Mouse (Mus musculus): ENCODE measurements around the gene Rln3. TPM values are rescaled to one million over a fixed set of nuclear protein-coding genes. Genes with fewer than 3 reads are reported as not detected.
A peak's percentile ranks its signal among the peaks of the same experiment; 100 is the strongest.

Rln3 gene
- total RNA-seq, 2 experiments from 2014 or later, result not detected

DNA sequence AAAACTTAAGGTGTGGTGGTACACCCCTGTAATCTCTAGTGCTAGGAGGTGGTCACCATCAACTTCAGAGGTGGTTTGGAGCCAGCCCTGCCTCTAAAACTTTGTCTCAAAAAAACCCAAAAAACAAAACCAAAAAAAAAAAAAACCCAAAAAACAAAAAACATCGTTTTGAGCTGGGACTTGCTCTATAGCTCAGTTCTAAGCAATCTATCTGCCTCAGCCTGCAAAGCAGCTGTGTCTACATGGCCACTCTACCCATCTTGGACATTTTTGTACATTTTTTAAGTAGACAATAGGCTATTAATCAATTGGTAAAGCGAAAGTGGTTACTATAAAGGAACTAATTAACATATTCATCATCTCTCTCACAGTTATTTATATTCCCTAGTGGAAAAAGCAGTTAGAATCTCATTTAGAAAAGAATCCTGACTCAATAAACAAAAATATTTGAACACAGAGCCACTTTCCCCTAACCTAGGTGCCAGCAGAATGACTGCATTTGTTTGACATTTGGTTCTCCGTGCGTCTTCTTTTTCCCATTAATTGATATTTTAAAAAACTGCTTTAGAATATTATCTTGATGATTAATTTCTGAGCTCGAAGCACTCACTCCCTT, 20.8 kb upstream of the Rln3 start:
- intact Hi-C loops (cut with DNase I), result no loop called here
- no peak for DNase-seq

DNA sequence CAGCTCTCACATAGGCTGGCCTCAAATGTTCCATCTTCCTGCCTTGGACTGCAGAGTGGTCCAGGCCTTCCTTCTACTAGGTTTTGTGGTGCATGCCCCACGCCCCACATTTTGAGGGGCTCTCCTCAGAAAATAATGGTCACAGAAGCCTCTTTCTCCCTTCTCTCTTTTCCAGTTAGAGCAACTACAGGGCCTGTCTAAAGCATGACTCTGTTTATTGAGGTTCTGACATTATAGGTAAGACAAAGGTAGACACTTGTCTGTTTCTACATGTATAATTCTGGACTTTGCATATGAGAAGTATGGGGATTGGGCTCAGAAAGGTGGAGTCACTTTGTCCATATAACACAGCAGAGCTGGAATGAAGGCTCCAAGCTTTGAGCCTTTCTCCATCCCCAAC, 20.2 kb upstream of the Rln3 start, which contains the start of gene Gm10643:
Gm10643 (minus strand) TSS at position 101 of the 400 bp plus-strand sequence.
- intact Hi-C loops (cut with DNase I), result no loop called here
- no peak for DNase-seq

GRCm38 (mm10) chr8:84063861-84064610, 19.2 kb upstream of the Rln3 start:
- intact Hi-C loops (cut with DNase I), result no loop called here
- no peak for DNase-seq

DNA sequence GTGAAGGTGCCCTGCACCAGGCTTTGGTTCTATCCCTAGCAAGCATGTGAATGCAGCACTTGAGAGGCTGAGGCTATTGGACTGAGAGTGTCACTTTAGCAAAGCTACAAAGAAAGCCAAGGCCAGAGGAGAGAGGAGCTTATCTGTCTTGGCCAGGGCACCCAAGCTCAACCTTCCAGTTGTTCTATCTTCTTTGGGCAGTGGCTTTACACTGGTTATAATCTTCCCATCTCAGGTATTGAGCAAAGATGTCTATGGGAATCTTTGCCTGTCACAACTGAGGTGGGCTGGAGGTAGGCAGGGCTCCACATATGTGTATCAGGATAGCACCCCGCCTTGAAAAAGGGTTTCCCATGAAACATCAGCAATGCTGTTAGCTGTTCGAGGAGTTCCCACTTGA, 15.4 kb upstream of the Rln3 start:
- intact Hi-C loops (cut with DNase I), result no loop called here
- no peak for DNase-seq

GRCm38 (mm10) chr8:84059226-84059625, 14.4 kb upstream of the Rln3 start:
- intact Hi-C loops (cut with DNase I), result no loop called here
- DNase-seq, result no peak

GRCm38 (mm10) chr8:84057827-84058226, 13.0 kb upstream of the Rln3 start:
- intact Hi-C loops (cut with DNase I), result no loop called here
- DNase-seq, result no peak

DNA sequence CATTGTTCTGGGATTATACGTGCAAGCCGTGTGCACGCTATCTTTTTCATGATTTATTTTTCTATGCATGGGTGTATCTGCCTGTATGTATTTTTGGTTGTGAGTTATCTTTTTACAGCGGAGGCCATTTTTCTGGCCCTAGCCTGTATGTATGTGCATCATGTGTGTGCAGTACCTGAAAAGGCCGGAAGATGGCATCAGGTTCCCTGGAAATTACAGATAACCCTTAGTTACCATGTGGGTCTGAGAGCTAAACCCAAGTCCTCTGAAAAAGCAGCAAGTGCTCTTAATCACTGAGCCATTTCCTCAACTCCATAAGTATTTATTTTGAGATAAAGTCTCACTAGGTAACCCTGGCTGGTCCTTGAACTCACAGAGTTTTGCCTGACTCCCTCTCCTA, 8.4 kb upstream of the Rln3 start:
- DNase-seq, result no peak
- intact Hi-C loops (cut with DNase I), result no loop called here

DNA sequence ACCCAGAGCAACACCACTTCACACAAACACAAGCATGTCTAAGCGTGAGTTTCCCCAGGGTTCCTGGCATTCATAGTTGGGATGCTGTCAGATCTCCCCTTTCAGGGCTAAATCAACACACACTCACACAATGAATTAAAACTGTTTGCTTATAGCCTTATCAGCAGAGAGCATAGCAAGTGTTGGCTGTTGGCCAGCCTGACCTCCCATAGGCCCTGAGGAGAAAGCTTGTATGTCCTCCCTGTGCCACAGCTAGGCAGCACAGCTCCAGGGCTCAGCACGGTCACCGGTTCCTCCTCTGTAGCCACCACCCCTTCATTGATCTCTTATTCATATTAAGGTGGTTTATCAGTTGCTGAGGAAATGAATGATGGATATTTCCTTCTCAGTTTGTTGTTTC, 7.9 kb upstream of the Rln3 start:
- no peak for DNase-seq
- intact Hi-C loops (cut with DNase I), result no loop called here

DNA sequence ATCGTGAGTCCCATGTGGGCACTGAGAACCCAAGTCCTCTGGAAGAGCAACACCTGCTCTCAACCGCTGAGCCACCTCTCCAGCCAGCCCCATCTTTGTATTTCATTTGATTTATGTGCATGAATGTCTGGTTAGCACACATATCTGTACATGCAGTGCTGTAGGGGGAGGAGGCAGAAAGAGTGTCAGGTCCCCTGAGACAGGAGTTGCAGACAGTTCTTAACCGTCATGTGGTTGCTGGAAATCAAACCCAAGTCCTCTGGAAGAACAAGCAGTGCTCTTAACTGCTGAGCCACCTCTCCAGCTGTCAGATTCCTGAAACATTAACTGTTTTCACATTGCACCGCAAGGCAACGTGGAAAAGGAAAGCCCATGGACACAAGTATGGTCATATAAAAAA, 3.4 kb upstream of the Rln3 start:
- intact Hi-C loops (cut with DNase I), result no loop called here
- no peak for DNase-seq

DNA sequence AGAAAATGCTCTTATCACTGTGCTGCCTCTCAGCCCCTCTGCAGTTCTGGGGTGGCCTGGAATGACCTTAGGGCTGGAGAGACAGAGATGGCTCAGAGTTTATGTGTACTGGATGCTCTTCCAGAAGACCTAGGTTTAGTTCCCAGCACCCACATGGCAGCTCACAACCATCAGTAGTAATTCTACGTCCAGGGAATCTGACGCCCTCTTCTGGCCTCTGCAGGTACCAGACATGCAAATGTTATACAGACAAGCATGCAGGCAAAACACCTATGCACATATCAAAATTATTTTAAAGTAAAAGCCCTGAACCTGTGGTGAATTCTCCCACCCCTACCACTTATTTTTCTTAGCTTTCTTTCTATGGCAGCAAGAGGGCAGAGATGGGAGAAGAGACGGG, 1.7 kb upstream of the Rln3 start:
- intact Hi-C loops (cut with DNase I), result no loop called here
- no peak for DNase-seq

DNA sequence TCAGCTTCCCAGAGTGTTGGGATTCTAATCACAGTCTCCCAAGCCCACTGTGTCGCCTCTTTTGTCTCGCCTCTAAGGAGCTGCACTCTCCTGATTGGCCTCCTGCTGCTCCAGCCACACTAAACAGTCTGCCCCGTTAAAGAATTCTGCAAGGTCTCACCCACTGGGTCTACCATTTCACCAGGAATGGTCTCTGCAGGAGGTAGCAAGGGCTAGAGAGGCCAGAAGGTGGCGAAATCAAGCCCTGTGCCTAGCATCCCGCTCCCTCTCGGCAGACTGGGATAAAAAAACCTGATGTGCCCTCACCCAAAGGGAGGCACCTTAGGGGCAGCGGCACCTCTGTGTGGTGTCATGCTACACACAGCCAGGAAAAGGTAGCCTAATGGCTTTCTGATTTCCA, 697 bp downstream of the Rln3 start:
- intact Hi-C loops (cut with DNase I), result no loop called here

DNA sequence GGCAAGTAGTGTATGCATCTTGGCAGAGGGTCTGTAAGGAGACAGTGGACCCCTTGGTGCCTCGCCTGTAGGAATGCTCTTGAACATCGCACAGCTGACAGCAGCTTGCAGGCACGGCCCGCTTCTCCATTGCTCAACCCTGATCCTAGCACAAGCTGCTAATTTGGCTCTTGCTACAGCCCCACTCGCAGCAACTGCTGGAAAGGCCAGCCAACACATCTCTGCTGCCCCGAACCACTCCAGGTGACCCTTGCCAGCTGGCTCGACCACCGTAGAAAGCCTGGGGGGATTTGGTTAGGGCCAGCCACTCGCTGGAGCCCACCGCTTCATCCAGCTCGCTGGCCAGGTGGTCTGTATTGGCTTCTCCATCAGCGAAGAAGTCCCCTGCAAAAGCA, 1.9 kb downstream of the Rln3 start:
- DNase-seq, result peak; percentile 77
- intact Hi-C loops (cut with DNase I), result no loop called here

More for the DNA sequence above, 697 bp downstream of the Rln3 start:
- no peak for DNase-seq

DNA sequence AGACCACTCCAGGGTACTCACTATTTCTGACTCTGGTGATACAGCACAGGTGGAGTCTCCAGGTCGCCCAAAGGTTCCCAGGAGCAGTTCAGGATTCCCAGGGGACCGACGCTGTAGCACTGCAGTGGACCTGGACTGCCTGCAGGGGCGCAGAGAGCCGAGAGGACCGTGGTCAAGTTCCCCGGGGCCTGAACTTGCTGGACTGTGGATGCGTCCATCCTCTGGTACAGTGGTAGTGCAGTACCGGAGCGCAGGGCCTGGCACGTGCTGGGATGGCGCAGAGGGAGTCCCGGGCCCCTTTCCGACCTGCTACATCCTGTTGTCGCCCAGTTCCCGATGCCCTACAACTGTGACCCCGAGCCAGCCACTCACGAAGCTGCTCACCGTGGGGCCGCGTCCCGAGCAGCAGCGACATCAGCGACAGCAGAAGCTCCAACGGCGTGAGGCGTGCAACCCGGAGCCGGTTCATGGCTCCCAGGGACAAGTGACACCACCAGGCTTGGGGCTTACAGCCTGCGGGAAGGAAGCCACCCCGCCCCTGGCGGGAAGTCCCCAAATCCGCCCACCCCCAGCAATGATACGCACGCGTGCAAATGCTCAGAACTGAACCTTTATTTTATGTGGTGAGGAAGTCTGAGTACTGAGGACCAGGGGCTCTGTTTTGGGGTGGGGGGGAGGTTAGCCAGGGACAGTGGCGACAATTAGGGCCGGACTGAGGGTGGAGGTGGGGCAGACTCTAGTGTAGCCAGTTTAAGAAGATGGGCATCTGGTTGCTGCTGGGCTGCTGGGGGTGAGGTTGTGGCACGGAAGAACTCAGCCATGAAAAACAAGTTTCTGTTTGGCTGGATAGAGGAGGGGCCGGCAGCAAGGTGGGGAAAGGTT, 2.5 kb downstream of the Rln3 start, which contains the start of gene Il27ra:
Il27ra (minus strand) TSS at position 524 of the 882 bp plus-strand sequence.
- intact Hi-C loops (cut with DNase I), result no loop called here
- peak; percentile 51 for DNase-seq

- DNase-seq, result peak; percentile 82
- intact Hi-C loops (cut with DNase I), result no loop called here
Observed at GRCm38 (mm10) chr8:84039050-84039449, 5.8 kb downstream of the Rln3 start.

DNA sequence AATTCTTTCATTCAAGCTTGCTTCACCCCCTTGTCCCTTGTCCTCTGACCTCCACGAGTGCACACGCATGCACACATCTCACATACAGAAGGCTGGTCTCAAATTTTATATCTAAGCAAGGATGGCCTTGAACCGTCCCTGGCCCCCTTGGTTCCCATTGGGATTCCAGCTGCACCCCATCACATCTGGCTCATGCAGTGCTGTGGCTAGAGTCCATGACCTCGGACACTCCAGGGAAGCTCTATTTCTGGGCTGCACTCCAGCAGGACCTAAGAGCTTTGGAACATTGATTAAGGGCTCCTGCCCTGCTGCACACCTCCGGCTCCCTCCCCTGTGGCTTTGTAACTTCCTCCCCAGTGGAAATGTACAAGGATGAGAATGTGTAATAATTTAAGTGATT, 6.8 kb downstream of the Rln3 start:
- DNase-seq, result no peak
- intact Hi-C loops (cut with DNase I), result no loop called here

- no peak for DNase-seq
- intact Hi-C loops (cut with DNase I), result no loop called here
Observed at GRCm38 (mm10) chr8:84032777-84033176, 12.0 kb downstream of the Rln3 start.

GRCm38 (mm10) chr8:84029272-84029671, 15.5 kb downstream of the Rln3 start:
- intact Hi-C loops (cut with DNase I), result no loop called here

DNA sequence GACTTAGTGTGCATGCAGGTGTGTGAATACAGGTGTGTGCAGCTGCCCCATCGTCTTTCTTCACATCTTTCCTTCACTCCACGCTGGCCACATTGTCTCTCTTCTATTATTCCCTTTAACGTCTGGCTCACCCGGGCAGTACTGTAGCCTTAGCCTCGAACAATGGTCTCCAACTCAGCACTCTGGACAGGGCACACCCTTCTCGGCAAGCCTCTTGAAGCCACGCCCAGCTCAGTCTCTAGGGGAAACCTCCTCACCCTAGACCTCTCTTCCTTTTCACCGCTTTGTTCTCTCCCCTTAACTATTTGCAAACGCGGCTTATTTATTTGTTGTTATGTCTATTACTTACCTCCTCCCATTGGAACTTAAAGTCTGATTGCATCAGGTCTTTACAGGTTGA, 17.4 kb downstream of the Rln3 start:
- intact Hi-C loops (cut with DNase I), result no loop called here
- DNase-seq, result no peak

More at GRCm38 (mm10) chr8:84029272-84029671, 15.5 kb downstream of the Rln3 start:
- DNase-seq, result no peak

DNA sequence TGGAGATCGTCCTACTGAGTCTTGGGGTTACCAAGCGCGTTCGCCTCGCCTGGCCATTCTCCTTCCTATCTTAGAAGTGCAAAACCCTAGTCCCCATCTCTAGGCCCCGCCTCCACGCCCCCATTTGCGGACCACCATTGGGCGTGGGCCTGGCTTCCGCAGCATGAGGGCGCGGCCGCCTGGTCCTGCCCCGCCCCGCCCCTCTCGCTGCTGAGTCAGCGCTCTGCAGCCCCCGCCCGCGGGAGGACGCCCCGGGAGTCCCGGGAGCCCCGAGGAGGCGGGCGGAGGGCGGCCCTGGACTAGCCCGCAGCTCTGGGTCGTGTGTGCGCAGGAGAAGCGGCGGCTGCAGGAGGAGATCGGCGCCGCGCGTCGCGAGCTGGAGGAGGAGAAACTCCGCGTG, 18.9 kb downstream of the Rln3 start:
- intact Hi-C loops (cut with DNase I), result no loop called here
- DNase-seq, result peak; percentile 51

- intact Hi-C loops (cut with DNase I), result no loop called here
- peak; percentile 59 for DNase-seq
Observed at GRCm38 (mm10) chr8:84024171-84024570, 20.6 kb downstream of the Rln3 start.

DNA sequence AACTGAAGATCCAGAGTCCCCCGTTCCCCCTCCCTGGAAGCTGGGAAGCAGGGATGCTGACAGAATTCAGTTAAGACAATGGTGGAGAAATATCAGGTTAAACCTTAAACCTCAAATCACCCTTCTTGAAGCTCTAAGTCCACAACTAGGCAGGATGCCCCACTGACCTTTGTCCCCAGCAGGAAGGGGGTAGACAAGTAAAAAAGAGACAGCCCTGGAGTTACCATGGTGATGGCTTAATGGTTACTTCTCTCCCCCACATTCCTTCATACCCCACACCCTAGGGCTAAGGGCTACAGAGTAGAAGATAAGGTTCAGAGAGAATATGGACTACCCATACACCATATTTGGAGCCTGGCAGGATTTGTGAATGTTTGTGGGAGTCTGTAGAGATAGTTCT, 21.2 kb downstream of the Rln3 start:
- intact Hi-C loops (cut with DNase I), result no loop called here

More for the DNA sequence above, 21.2 kb downstream of the Rln3 start:
- DNase-seq, result no peak

Measured in left cerebral cortex, postnatal 4 days (tissue).